Mouse (Mus musculus) G1E (cell line): ENCODE results near the gene Clpsl2. TPM values are rescaled to one million over a fixed set of nuclear protein-coding genes. Genes with fewer than 3 reads are reported as not detected.
"Not testable (repeated sequence)": the region's sequence is repeated elsewhere in the genome, so short reads cannot be mapped to it uniquely, and the experiment has no call there.

Experiments used
- ATAC-seq: 2 replicates; pipeline ENCODE4 v1.8.0; 2016; ENCODE audit warnings: mild to moderate bottlenecking; ENCODE audit not compliant: insufficient number of reproducible peaks, poor library complexity, low FRiP score, severe bottlenecking; ENCODE audit errors: extremely low read depth
- DNase-seq: peaks from one replicate; pipeline ENCODE4 v3.0.0; 2012; ENCODE audit warnings: low spot score
- H3K27me3 ChIP-seq: 2 replicates; pipeline ENCODE4 v1.6.1; 2012; ENCODE audit warnings: mild to moderate bottlenecking, low read length, inconsistent platforms; ENCODE audit not compliant: insufficient read depth
- H3K36me3 ChIP-seq: replicated peaks from 2 replicates; pipeline ENCODE3; 2012; ENCODE audit warnings: mild to moderate bottlenecking, inconsistent platforms
- H3K4me1 ChIP-seq: 2 replicates; pipeline ENCODE4 v1.6.1; 2012; ENCODE audit warnings: low read depth, low read length, inconsistent platforms, mixed read lengths; ENCODE audit not compliant: insufficient read depth
- H3K4me3 ChIP-seq: 2 replicates; pipeline ENCODE4 v1.5.1; 2012; ENCODE audit warnings: low read depth, mild to moderate bottlenecking, inconsistent platforms, low read length, moderate library complexity, mixed read lengths
- H3K9me3 ChIP-seq: replicated peaks from 2 replicates; pipeline ENCODE4 v1.6.1; 2012; ENCODE audit warnings: inconsistent platforms
- CTCF ChIP-seq: IDR thresholded peaks from 2 replicates; pipeline ENCODE4 v1.5.1; 2012; ENCODE audit warnings: low read depth, low read length, inconsistent platforms, mixed read lengths
- GATA1 ChIP-seq: IDR thresholded peaks from 2 replicates; pipeline ENCODE4 v1.6.1; 2012; ENCODE audit warnings: borderline replicate concordance, low read length, inconsistent platforms, mixed read lengths
- GATA2 ChIP-seq: IDR thresholded peaks from 2 replicates; pipeline ENCODE4 v1.6.1; 2012; ENCODE audit warnings: low read depth, low read length, inconsistent platforms, borderline replicate concordance
- POLR2AphosphoS5 ChIP-seq: IDR thresholded peaks from 2 replicates; pipeline ENCODE4 v1.6.1; 2012; ENCODE audit warnings: low read depth, low read length, inconsistent platforms; ENCODE audit not compliant: insufficient replicate concordance
- TAL1 ChIP-seq: conservative IDR thresholded peaks from 2 replicates; pipeline ENCODE4 v1.6.1; 2012; ENCODE audit warnings: low read depth, low read length, inconsistent platforms, mixed read lengths
- polyA plus RNA-seq: library from polyadenylated mRNA; stranded (reverse); fragments of >175 nt; gene quantifications from 2 replicates; pipeline ENCODE4 v1.2.3, GENCODE M21; 2012
- total RNA-seq, 2 experiments: library from RNA; stranded (forward) in 1 of 2; stranded (reverse) in 1 of 2; fragments of 200-1000 nt in 1 of 2; fragments of >200 nt in 1 of 2; fragmentation: Nextera tagmentation in 1 of 2; gene quantifications; 2 replicates each; pipeline ENCODE4 v1.2.3; 2014 to 2017

Gene Clpsl2
- total and polyA plus RNA-seq, 3 experiments: not detected

GRCm38 (mm10) chr17:28531946-28532345 lies 17.3 kb upstream of the Clpsl2 start:
- H3K4me3 ChIP-seq: no peak overlapping the region
- H3K36me3 ChIP-seq: no peaks in the 10 kb centered on the region
- no peak for DNase-seq
- peaks cover 12% of the 10 kb centered on the region for H3K4me1 ChIP-seq
- no peaks in the 10 kb centered on the region for H3K9me3 ChIP-seq
- TF ChIP-seq POLR2AphosphoS5: no peak
- ATAC-seq: no peak
- peaks cover 28% of the 10 kb centered on the region for H3K27me3 ChIP-seq

- no peak for TF ChIP-seq GATA2
- no peak for TF ChIP-seq POLR2AphosphoS5
- no peak for TF ChIP-seq CTCF
- no peak for TF ChIP-seq TAL1
- TF ChIP-seq GATA1: no peak
- DNase-seq (no peak), ATAC-seq (no peak)
- Histone ChIP-seq H3K36me3 (no peaks in the 10 kb centered on the region), H3K4me3 (no peak overlapping the region), H3K4me1 (peaks cover 6% of the 10 kb centered on the region), H3K27me3 (peaks cover 26% of the 10 kb centered on the region), H3K9me3 (no peaks in the 10 kb centered on the region)
These were observed 16.7 kb upstream of the Clpsl2 start for GRCm38 (mm10) chr17:28532557-28532956.

- no peak for DNase-seq
These were observed 15.9 kb upstream of the Clpsl2 start for GRCm38 (mm10) chr17:28533327-28533726.

GRCm38 (mm10) chr17:28537881-28538280 lies 11.3 kb upstream of the Clpsl2 start:
- no peaks in the 10 kb centered on the region for H3K36me3 ChIP-seq
- no peak for ATAC-seq

More at GRCm38 (mm10) chr17:28533327-28533726, 15.9 kb upstream of the Clpsl2 start:
- ATAC-seq: no peak
- Histone ChIP-seq H3K27me3 (peaks cover 24% of the 10 kb centered on the region), H3K4me3 (no peak overlapping the region), H3K9me3 (0 out of 2 replicates have a peak, but pooled peaks cover 3% of the 10 kb centered on the region), H3K36me3 (no peaks in the 10 kb centered on the region), H3K4me1 (peaks cover 2% of the 10 kb centered on the region)
- TF ChIP-seq GATA1 (no peak), TAL1 (no peak), GATA2 (no peak), POLR2AphosphoS5 (no peak), CTCF (no peak)

GRCm38 (mm10) chr17:28546925-28547324 lies 2.3 kb upstream of the Clpsl2 start:
- DNase-seq (no peak), ATAC-seq (no peak)
- Histone ChIP-seq H3K4me3 (no peak overlapping the region), H3K27me3 (peaks cover 27% of the 10 kb centered on the region), H3K4me1 (no peaks in the 10 kb centered on the region), H3K9me3 (peaks cover under 1% of the 10 kb centered on the region), H3K36me3 (no peaks in the 10 kb centered on the region)
- TF ChIP-seq GATA1 (no peak), TAL1 (no peak), GATA2 (no peak), POLR2AphosphoS5 (no peak), CTCF (no peak)

More at GRCm38 (mm10) chr17:28537881-28538280, 11.3 kb upstream of the Clpsl2 start:
- Histone ChIP-seq H3K9me3 (peaks cover 17% of the 10 kb centered on the region), H3K4me1 (no peaks in the 10 kb centered on the region), H3K27me3 (peaks cover 12% of the 10 kb centered on the region), H3K4me3 (no peak overlapping the region)
- DNase-seq: no peak
- TF ChIP-seq TAL1 (no peak), GATA1 (no peak), CTCF (no peak), GATA2 (no peak), POLR2AphosphoS5 (no peak)

- TF ChIP-seq GATA1 (no peak), CTCF (no peak), POLR2AphosphoS5 (no peak), TAL1 (no peak), GATA2 (no peak)
- no peaks in the 10 kb centered on the region for H3K36me3 ChIP-seq
- peaks cover 27% of the 10 kb centered on the region for H3K27me3 ChIP-seq
- H3K4me1 ChIP-seq: peaks cover 3% of the 10 kb centered on the region; the same call in 1 of the 2 replicates
- no peak for ATAC-seq
- H3K9me3 ChIP-seq: no peaks in the 10 kb centered on the region
- no peak overlapping the region for H3K4me3 ChIP-seq
- no peak for DNase-seq
These were observed 661 bp upstream of the Clpsl2 start for GRCm38 (mm10) chr17:28548550-28548949.

- Histone ChIP-seq H3K36me3 (no peaks in the 10 kb centered on the region), H3K4me3 (no peak overlapping the region), H3K27me3 (peaks cover 29% of the 10 kb centered on the region), H3K9me3 (no peaks in the 10 kb centered on the region), H3K4me1 (peaks cover 6% of the 10 kb centered on the region; the same call in 1 of the 2 replicates)
- ATAC-seq (no peak), DNase-seq (peak; percentile 46)
- TF ChIP-seq POLR2AphosphoS5 (no peak), CTCF (peak; percentile 53; the same call in 1 of the 2 replicates), TAL1 (no peak)
These were observed 4.0 kb downstream of the Clpsl2 start for GRCm38 (mm10) chr17:28553040-28553793.

- not testable (repeated sequence) for H3K4me3 ChIP-seq, H3K9me3 ChIP-seq, H3K36me3 ChIP-seq, DNase-seq, ATAC-seq, H3K4me1 ChIP-seq
- H3K27me3 ChIP-seq: peaks cover 26% of the 10 kb centered on the region
These were observed 4.8 kb downstream of the Clpsl2 start for GRCm38 (mm10) chr17:28554021-28554420.
